Mouse (Mus musculus): Measurements from ENCODE around the gene Hoxd3. TPM values are rescaled to one million over a fixed set of nuclear protein-coding genes. Genes with fewer than 3 reads are reported as not detected.

Gene Hoxd3
- polyA plus RNA-seq, 1 experiment: 23.7 TPM

- no peak for DNase-seq (ENCODE audit: low read depth)
Measured at GRCm38 (mm10) chr2:74745540-74746297, 34.0 kb downstream of the Hoxd3 start.

- no peak for DNase-seq (ENCODE audit: low read depth)
Measured at GRCm38 (mm10) chr2:74746298-74746921, 34.7 kb downstream of the Hoxd3 start.

DNA sequence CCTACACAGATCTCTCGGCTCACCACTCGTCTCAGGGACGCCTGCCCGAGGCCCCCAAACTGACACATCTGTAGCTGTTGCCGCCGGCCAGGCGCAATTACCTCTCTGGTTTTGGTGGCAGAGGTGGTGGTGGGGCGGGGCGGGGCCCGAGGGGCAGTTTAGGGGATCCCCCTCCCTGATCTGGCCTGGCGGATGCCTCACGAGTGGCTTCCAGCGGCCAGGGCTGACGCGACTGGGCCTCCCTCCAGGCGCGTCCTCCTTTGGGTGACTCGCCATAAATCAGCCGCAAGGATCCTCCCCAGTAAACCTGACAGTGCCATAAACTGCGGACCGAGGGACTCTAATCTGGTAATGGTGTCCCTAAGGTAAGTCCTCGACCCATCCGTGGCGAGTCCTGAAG lies 35.3 kb downstream of the Hoxd3 start:
- no peak for DNase-seq (ENCODE audit: low read depth)

DNA sequence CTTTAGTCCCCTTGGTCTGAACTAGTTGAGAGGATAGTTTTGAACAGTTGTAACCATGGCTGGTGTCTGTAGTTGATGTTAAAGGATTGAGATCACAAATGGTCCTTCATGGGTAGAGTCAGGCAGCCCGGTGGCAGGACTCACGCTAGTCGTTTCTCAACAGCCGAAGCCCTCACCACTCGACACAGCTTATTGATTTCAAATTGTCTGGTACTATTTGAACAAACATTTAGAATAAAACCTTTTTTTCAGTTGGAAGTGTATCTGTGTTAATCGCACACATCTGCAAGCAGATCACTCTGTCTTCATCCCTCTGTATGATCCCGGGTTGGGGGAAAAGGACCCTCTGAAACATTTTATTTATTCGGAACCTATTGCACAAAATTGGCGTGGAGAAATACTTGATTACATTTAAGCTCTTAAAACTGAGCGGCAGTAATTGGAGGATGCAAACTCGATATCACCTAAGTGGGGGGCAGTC lies 36.0 kb downstream of the Hoxd3 start:
- DNase-seq (ENCODE audit: low read depth): no peak

DNA sequence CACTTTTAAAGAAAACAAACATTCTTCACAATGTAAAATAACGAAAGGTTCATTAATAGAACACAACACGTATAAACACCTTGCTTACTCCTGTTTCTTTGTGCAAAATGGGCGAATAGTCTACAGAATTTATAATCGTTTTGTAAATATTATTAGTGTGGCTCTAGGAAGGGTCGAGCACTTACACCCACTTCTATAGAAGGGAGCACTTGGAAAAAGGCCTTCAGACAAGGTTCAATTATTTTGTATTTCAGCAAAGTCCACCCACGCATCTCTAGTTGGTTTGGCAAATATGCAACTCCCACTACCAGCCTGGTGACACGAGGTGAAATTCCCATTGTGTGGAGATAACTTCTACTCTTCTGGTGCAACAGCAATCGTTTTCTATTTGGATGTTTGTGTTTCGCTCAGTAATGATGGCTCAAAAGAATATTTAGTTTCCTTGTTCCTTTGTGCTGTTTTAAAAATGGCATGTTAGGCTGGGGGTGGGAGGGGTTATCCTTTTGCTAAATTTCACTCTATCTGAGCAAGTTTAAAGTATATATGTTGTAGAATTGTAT lies 36.8 kb downstream of the Hoxd3 start:
- DNase-seq (ENCODE audit: low read depth): no peak

DNA sequence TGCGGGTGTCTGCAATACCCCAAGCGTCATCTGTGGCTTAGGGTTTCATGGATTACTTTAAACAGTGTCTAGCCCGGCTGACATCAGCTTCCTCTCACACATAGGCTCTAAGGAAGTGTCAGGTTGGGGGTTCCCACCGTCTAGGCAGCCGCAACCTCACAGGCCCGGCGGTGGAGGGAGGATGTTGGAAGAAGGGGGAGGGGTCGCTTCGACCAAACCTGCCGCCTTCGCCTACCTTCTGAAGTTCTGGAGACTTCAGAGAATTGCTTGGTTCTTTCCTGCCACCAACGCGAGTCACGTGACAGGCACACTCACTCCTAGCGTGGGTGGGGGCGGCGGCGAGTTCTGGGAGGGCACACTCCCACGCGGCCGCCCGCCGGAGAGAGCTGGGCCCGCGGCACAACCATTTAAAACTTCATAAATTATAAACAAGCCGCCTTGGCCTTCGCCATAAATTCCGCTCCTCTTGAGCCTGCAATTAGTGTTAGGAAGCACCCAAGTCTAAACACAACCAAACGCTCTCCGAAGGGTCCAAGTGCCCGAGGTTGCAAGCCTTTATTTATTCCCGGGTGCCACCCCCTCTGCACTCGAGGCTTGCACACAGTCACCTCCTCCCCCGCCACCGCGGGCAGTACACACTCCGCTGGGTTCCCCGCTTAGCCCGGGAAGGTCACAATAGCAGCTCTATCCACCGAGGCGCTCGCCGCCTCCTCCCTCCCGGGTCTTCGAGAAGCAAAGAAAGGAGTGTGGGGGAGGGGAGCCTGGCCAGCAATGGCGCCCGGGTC lies 37.8 kb downstream of the Hoxd3 start:
- no peak for DNase-seq (ENCODE audit: low read depth)

DNA sequence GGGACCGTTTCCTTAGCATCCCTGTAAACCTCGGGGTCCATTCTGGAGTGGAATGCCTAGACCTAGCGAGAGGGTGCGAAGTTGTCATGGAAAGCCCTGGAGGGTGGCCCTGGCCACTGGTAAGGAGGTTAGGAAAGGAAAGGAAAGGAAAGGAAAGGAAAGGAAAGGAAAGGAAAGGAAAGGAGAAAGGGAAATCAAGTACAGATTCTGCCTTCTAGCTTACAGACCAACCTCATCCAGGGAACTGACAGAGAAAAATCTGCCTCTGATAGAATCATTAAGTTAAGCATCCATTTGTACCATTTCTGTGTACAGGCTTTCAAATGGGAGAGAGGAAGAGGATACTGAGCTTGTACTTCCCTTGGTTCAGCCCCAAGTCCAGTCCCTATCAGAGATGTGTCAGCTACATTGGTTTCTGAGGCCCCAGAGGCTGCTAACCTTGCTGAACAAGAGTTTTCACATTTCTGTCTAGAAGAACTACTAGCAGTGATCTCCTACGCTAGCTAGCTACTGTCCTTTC lies 39.1 kb downstream of the Hoxd3 start:
- no peak for DNase-seq (ENCODE audit: low read depth)

GRCm38 (mm10) chr2:74751861-74752260 lies 40.1 kb downstream of the Hoxd3 start:
- no peak for DNase-seq (ENCODE audit: low read depth)

- DNase-seq (ENCODE audit: low read depth): no peak
Measured at GRCm38 (mm10) chr2:74752431-74753174, 40.9 kb downstream of the Hoxd3 start.

GRCm38 (mm10) chr2:74753175-74753523 lies 41.4 kb downstream of the Hoxd3 start:
- DNase-seq (ENCODE audit: low read depth): no peak

DNA sequence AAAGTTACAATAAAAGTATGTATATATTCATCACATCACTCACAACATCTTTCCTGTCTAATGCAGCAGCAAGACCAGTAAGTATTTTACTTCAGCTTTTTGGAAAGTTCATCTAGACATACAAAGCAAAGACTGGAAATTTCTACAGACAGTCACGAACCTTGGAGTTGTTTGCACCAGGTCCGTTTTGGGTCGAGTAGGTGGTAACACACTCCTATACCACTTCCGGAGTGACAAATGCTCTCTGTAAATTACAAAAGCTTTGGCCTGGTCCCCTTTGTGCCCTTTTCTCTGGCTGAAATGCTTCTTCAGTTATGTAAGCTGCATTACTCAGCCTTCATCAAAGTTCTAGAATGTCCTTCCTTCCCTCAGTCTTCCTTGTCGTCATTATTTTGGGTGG lies 42.0 kb downstream of the Hoxd3 start:
- no peak for DNase-seq (ENCODE audit: low read depth)

DNA sequence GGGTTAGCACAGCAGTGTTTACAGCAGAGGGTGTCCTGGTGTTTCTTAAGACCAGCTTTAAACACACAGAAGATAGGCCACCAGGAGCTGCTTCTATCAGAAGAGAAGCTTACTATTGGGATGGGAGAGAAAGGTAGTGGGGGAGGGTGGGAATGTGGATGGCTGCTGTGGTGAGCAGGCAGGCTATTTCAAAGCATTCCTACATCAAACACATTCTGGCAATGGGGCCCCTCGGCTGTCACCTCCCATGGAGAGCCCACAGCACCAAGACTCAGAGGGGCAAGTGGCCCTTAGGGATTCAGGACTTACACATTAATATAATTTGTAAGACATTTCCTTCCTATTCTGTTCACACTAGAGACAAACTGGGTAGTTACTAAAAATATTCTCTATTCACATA lies 48.4 kb downstream of the Hoxd3 start:
- DNase-seq (ENCODE audit: low read depth): no peak

GRCm38 (mm10) chr2:74761941-74762340 lies 50.2 kb downstream of the Hoxd3 start:
- DNase-seq (ENCODE audit: low read depth): no peak

GRCm38 (mm10) chr2:74762522-74763244 lies 51.0 kb downstream of the Hoxd3 start, which contains the start of gene Hoxd1:
Gene Hoxd1 (plus strand): TSS chr2:74762980.
- no peak for DNase-seq (ENCODE audit: low read depth)

- DNase-seq (ENCODE audit: low read depth): no peak
Measured at GRCm38 (mm10) chr2:74763245-74763735, 51.6 kb downstream of the Hoxd3 start.

GRCm38 (mm10) chr2:74763976-74764375 lies 52.2 kb downstream of the Hoxd3 start:
- no peak for DNase-seq (ENCODE audit: low read depth)

- no peak for DNase-seq (ENCODE audit: low read depth)
Measured at GRCm38 (mm10) chr2:74774359-74774758, 62.6 kb downstream of the Hoxd3 start.

DNA sequence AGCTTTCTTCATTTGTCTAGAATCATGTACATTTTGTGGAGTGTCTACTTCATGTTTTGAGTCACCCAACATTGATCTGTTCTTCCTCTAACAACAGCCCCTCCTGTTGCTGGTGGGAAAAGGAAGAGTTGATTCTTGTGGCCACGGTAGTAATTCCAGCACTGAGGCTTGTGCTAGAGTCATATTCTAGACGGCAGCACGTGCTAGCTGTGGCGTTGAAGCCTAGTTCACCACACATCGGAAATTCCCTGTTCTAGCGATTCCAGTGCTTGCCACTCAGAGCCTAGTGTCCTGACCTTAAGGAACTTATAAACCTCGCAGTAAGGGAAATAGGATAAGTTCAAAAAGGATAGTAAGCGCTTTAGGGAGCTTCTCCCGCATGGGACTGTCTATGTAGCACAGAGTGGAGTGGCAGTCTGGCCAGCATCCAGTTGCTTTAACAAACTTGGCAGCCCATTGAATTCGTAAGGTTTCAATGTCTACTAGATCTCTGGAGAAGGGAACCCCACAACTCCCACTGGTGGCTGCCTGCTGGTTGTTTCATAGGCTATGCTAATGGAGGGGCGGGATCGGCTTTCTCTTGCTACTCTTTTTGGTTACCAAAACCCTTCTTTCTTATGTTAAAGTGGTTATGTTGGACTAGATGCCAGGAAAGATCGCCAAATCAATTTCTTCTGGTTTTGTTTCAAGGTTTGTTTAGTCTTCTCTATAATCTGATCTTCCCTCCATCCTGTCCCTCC lies 66.0 kb downstream of the Hoxd3 start:
- DNase-seq (ENCODE audit: low read depth): no peak

DNA sequence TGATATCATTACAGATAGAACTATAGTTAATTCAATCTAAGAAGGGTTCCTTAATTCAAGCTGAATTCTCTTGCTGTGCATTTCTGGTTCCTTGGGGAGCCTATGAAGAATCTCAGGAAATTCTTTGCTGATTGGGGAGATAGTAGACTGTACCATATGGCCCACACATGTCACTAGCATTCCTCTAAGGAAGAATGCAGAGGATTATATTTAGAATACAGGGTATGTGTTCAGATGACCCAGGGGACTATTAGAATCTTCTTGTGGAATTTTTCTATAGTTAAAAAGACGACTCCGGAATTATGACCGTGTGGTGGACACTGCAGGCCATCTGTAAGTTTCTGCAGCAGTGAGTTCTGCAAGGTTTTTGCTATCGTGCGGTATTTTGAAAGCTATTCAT lies 69.7 kb downstream of the Hoxd3 start:
- no peak for DNase-seq (ENCODE audit: low read depth)

DNA sequence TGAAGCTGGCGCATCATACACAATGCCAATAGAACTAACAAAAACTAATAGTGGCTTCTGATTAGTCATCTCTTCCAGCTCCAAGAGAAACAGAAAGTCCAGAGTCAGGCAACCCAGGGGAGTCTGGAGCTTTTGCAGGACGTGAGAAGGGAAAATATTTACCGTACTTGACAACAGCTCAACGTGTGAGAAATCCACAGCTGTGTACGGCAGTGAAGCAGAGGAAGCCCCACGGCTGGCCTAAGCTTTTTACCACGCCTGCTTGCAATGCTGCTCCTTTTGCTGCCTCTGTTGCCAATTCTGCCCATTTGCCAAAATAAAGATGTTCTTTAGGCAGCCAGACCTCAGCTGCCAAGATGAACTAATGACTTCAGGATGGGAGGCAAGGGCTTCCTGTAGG lies 83.8 kb downstream of the Hoxd3 start:
- no peak for DNase-seq (ENCODE audit: low read depth)
